Mouse (Mus musculus) erythroblast, embryonic 14.5 days (primary cell): Measurements from ENCODE around the gene Poc1a.

Experiments
- GATA1 ChIP-seq: IDR thresholded peaks from 2 replicates; pipeline ENCODE4 v1.6.1; 2012; ENCODE audit warnings: low read length, inconsistent platforms, mixed read lengths
- TAL1 ChIP-seq: IDR thresholded peaks from 3 replicates; pipeline ENCODE4 v1.6.1; 2012; ENCODE audit warnings: low read length, inconsistent platforms, mixed read lengths

- no peak for TF ChIP-seq GATA1
- no peak for TF ChIP-seq TAL1
Observed at GRCm38 (mm10) chr9:106332746-106333145, 51.9 kb downstream of the Poc1a start.
